Comparison of ENCODE assay signal across 8 mouse cellular contexts in genomic region chr14:26970439-26970932, GRCm38 (mm10). TPM values are rescaled to one million over a fixed set of nuclear protein-coding genes. Genes with fewer than 3 reads are reported as not detected.
DNase-seq lines count a peak whose midpoint lies in the region; ATAC-seq and TF ChIP-seq lines count a peak whose summit lies in the region.

No protein-coding gene starts in this region.

- ATAC-seq in Patski, result peak; percentile 99
- peak; percentile 98 for ATAC-seq in hindbrain, embryonic 13.5 days (ENCODE audit: low FRiP score)

- DNase-seq in Patski (ENCODE audit: low read depth, low spot score), result peak; percentile 64
- peak; percentile 100 for DNase-seq in cerebellum, postnatal 14 days
- peak; percentile 85 to 92 for DNase-seq in frontal cortex, postnatal 14 days (ENCODE audit: low spot score in 2 of 2)
- peak; percentile 93 to 96 for DNase-seq in layer of hippocampus, postnatal 36 days
- DNase-seq in lung, postnatal 36 days, result peak; percentile 97
- DNase-seq in retina, postnatal 1 day, result peak; percentile 96
- DNase-seq in urinary bladder, adult 18-20 months (ENCODE audit: low spot score in 2 of 2), result peak; percentile 95 to 97

- H3K4me2 ChIP-seq in hindbrain, embryonic 13.5 days, result peak overlapping the region; percentile 67

- no peaks in the 10 kb centered on the region for H3K27me3 ChIP-seq in Patski
- 0 out of 2 replicates have a peak, but pooled peaks cover 3% of the 10 kb centered on the region for H3K27me3 ChIP-seq in hindbrain, embryonic 13.5 days

- under 1% methylated on average over 39 of the region's 53 CpGs for WGBS in hindbrain, embryonic 13.5 days

- CTCF ChIA-PET in Patski (lab: Charles Lee), result interaction anchor here (0.9 to 1.2 kb wide), 3 partner anchors 14 to 59 kb away, joined by 3 to 4 read pairs (median 3); no protein-coding TSS in a partner anchor

- no peaks in the 10 kb centered on the region for H3K36me3 ChIP-seq in hindbrain, embryonic 13.5 days

- H3K4me1 ChIP-seq in hindbrain, embryonic 13.5 days (replicated peaks), result peaks cover 22% of the 10 kb centered on the region

- peak overlapping the region; percentile 96 for H3K27ac ChIP-seq in hindbrain, embryonic 13.5 days

- peak overlapping the region; percentile 94 for H3K9ac ChIP-seq in hindbrain, embryonic 13.5 days

- no peaks in the 10 kb centered on the region for H3K9me3 ChIP-seq in hindbrain, embryonic 13.5 days

- in situ Hi-C loops in Patski (cut with MboI; ENCODE audit: low pct_unique_long_range_greater_than_20kb), result no loop called here

- POLR2A ChIA-PET in Patski (lab: Charles Lee), result no interaction called here

- H3K4me3 ChIP-seq in hindbrain, embryonic 13.5 days, result peak overlapping the region; percentile 88

- TF ChIP-seq CTCF in Patski (IDR thresholded peaks at IDR 0.05), result no peak

RNA-seq across cellular contexts. Expression of gene Appl1, which starts 0.5 kb away (rescaled TPM):
- polyA plus RNA-seq in Patski (2021), result 18.3 TPM
- 69.3 and 69.8 TPM in 2 replicates for polyA plus RNA-seq in hindbrain, embryonic 13.5 days (2015; fragmentation: Nextera tagmentation; extraction: Ambion mirVana)
- 10 to 100 TPM; 65.1 to 68.9 TPM for total RNA-seq in layer of hippocampus, postnatal 36 days (2021)

RNA-seq across cellular contexts. Expression of gene Hesx1, which starts 23.7 kb away (rescaled TPM):
- polyA plus RNA-seq in Patski (2021), result not detected
- polyA plus RNA-seq in hindbrain, embryonic 13.5 days (2015; fragmentation: Nextera tagmentation; extraction: Ambion mirVana), result not detected in 2 replicates
- total RNA-seq in layer of hippocampus, postnatal 36 days (2021), result not detected

Comparison
In these comparisons a context has a peak if more than half of its experiments do, and no peak if none do; other contexts are left out.
1. Peak in every context shown above with its lines: DNase-seq, ATAC-seq, H3K4me3 ChIP-seq and H3K27ac ChIP-seq.